Mouse (Mus musculus) C2C12 (cell line): Measurements from ENCODE around the gene Plekha3. TPM values are rescaled to one million over a fixed set of nuclear protein-coding genes. Genes with fewer than 3 reads are reported as not detected.

Experiments
- H3K27me3 ChIP-seq: one replicate; pipeline ENCODE4 v1.6.1; 2011; ENCODE audit not compliant: control insufficient read depth, insufficient read depth, insufficient read length
- H3K36me3 ChIP-seq: one replicate; pipeline ENCODE4 v1.6.1; 2011; ENCODE audit not compliant: control insufficient read depth, insufficient read depth
- H3K4me3 ChIP-seq: one replicate; pipeline ENCODE4 v1.5.1; 2011; ENCODE audit warnings: mild to moderate bottlenecking, control low read depth; ENCODE audit not compliant: poor library complexity, insufficient read depth, severe bottlenecking
- H3K79me2 ChIP-seq: one replicate; pipeline ENCODE4 v1.6.1; 2011; ENCODE audit not compliant: control insufficient read depth, insufficient read depth
- H3K79me3 ChIP-seq: one replicate; pipeline ENCODE4 v1.6.1; 2011; ENCODE audit warnings: low read depth, control low read depth
- H3ac ChIP-seq: one replicate; pipeline ENCODE3; 2011; ENCODE audit warnings: low read depth; ENCODE audit not compliant: control insufficient read depth, insufficient read length
- CEBPB ChIP-seq: IDR thresholded peaks from one replicate; pipeline ENCODE4 v1.6.1; 2011; ENCODE audit warnings: low read depth, mild to moderate bottlenecking, control low read depth, moderate library complexity
- CTCF ChIP-seq: IDR thresholded peaks from one replicate; pipeline ENCODE4 v1.5.1; 2011; ENCODE audit not compliant: control insufficient read depth, insufficient read depth, insufficient read length
- FOSL1 ChIP-seq: IDR thresholded peaks from one replicate; pipeline ENCODE4 v1.8.0; 2011; ENCODE audit warnings: mild to moderate bottlenecking, low read length; ENCODE audit not compliant: poor library complexity, insufficient read depth, severe bottlenecking
- MAX ChIP-seq: IDR thresholded peaks from one replicate; pipeline ENCODE4 v1.6.1; 2011; ENCODE audit warnings: mild to moderate bottlenecking, control low read depth
- MYOD1 ChIP-seq: IDR thresholded peaks from one replicate; pipeline ENCODE4 v1.6.1; 2011; ENCODE audit warnings: low read depth; ENCODE audit not compliant: control insufficient read depth, insufficient read length
- MYOG ChIP-seq: IDR thresholded peaks from one replicate; pipeline ENCODE4 v1.6.1; 2011; ENCODE audit not compliant: control insufficient read depth, insufficient read length; ENCODE audit errors: extremely low read depth
- USF1 ChIP-seq: IDR thresholded peaks from one replicate; pipeline ENCODE4 v1.6.1; 2011; ENCODE audit warnings: low read depth, mild to moderate bottlenecking, control low read depth, moderate library complexity
- polyA plus RNA-seq: library from polyadenylated mRNA; unstranded; fragments of >200 nt; fragmentation: generic; extraction: Trizol; gene quantifications from one replicate; pipeline ENCODE4 v1.2.1, GENCODE M21; 2012; ENCODE audit warnings: missing spikeins

Plekha3 gene
- polyA plus RNA-seq, 1 experiment: 22.0 TPM

DNA sequence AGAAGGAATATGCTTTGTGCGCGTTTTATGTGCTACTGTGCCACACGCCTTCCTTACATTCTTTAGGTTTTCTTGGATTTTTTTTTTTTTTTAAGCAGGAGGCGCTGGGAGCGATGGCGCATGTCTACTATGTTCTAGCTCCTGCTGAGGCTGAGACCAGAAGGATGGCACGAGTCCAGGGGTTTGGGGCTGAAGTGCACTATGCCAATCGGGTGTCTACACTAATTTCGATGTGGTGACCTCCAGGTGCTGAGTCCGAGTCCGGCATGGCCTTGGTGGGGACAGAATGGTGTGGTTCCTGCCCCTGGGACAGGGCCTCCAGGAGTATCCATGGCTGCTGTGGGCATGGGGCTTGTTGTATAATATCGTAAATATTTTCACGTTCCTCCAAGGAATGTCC is 16.5 kb upstream of the Plekha3 start:
- Histone ChIP-seq H3ac (no peak overlapping the region), H3K79me3 (no peaks in the 10 kb centered on the region), H3K36me3 (no peaks in the 10 kb centered on the region), H3K4me3 (no peak overlapping the region), H3K27me3 (no peaks in the 10 kb centered on the region), H3K79me2 (no peaks in the 10 kb centered on the region)
- TF ChIP-seq FOSL1 (no peak), MYOD1 (no peak)

DNA sequence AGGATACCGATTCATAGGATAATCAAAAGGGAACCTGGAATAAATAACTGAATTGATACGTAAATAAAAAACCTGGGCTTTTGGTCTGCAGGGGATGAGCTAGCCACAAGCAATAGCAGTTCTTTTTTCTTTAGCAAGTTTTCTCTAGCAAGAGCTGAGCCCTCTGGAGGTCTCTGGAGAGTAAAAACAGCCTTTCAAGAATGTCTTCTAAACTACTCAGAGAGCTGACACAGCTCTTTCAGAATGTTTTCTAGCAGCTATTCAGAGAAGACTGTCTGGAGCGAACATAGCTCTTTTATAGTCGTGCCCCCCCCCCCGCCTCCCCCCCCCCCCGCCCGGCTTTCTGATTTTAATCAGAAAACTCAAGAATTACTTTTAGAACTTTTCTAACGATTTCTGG is 15.7 kb upstream of the Plekha3 start:
- Histone ChIP-seq H3ac (no peak overlapping the region), H3K36me3 (peaks cover 8% of the 10 kb centered on the region), H3K79me3 (no peaks in the 10 kb centered on the region), H3K79me2 (no peaks in the 10 kb centered on the region), H3K4me3 (no peak overlapping the region), H3K27me3 (no peaks in the 10 kb centered on the region)
- TF ChIP-seq USF1 (no peak), CEBPB (no peak), MAX (no peak), CTCF (no peak), FOSL1 (no peak), MYOD1 (no peak), MYOG (no peak)

DNA sequence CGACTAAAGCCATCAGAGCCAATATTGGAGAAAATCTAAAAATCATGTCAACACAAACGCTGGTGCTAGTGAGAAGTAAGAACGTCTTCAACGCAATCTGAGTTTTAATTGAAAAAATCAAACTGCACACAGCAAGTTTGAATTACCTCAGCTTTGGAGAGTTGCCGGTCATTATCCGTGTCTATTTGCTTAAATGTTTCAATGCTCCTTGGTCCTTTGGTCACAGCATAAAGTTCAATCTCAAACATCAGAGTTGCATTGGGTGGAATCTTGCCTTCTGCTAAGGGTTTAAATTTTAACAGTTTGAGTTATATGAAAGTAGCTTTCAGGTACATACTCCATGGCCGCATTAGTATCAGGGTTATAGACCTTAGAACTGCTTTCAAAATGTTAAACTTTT is 9.6 kb upstream of the Plekha3 start:
- no peak for TF ChIP-seq MAX
- no peak for TF ChIP-seq USF1
- Histone ChIP-seq H3K79me3 (no peaks in the 10 kb centered on the region), H3K36me3 (peaks cover 21% of the 10 kb centered on the region), H3ac (no peak overlapping the region), H3K27me3 (no peaks in the 10 kb centered on the region), H3K79me2 (no peaks in the 10 kb centered on the region), H3K4me3 (no peak overlapping the region)

DNA sequence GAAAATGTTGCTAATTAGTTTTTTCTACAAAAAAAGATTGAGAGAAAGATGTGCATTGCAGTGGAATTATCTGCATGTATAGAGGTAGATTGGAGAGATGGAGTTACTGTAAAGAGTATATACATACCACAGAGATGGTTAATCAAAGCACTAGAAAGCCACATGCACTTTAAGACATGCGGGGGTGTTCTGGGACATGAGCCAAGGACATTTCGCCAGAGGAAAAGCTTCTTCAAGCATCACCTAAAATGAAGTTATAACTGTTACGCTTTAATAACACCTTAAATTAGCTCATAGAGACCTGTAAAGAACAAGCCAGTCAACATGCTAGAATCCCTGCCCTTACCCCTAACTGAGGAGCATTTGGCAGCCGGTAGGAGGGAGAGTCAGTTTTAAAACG is 7.9 kb upstream of the Plekha3 start:
- Histone ChIP-seq H3K4me3 (no peak overlapping the region), H3K27me3 (no peaks in the 10 kb centered on the region), H3ac (no peak overlapping the region), H3K79me3 (no peaks in the 10 kb centered on the region), H3K36me3 (peaks cover 21% of the 10 kb centered on the region), H3K79me2 (peaks cover 5% of the 10 kb centered on the region)
- TF ChIP-seq CTCF (no peak), MYOG (no peak), MYOD1 (no peak), CEBPB (no peak), USF1 (no peak), MAX (no peak), FOSL1 (no peak)

DNA sequence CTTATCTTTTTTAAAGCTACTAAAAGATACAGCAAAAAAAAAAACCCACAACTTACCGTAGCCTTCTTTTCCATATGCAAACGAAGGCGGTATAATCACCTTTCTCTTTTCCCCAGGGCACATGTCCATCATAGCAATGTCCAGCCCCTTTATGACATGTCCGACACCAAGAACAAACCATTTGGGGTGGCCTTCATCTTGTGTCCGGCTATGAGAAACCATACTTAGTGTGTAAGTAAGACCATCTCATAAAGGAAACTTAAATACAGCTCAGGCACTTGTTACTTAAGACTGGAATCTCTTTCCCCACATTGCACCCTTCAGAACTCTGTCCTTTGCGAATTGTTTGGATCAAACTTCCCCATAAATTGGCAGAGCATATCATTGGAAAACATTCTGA is 3.4 kb upstream of the Plekha3 start:
- Histone ChIP-seq H3K79me2 (peaks cover 23% of the 10 kb centered on the region), H3K4me3 (no peak overlapping the region), H3ac (no peak overlapping the region), H3K36me3 (no peaks in the 10 kb centered on the region), H3K27me3 (no peaks in the 10 kb centered on the region), H3K79me3 (peaks cover 11% of the 10 kb centered on the region)
- TF ChIP-seq FOSL1: no peak
- no peak for TF ChIP-seq MAX
- no peak for TF ChIP-seq MYOD1
- no peak for TF ChIP-seq CTCF
- no peak for TF ChIP-seq MYOG
- no peak for TF ChIP-seq USF1
- TF ChIP-seq CEBPB: no peak

DNA sequence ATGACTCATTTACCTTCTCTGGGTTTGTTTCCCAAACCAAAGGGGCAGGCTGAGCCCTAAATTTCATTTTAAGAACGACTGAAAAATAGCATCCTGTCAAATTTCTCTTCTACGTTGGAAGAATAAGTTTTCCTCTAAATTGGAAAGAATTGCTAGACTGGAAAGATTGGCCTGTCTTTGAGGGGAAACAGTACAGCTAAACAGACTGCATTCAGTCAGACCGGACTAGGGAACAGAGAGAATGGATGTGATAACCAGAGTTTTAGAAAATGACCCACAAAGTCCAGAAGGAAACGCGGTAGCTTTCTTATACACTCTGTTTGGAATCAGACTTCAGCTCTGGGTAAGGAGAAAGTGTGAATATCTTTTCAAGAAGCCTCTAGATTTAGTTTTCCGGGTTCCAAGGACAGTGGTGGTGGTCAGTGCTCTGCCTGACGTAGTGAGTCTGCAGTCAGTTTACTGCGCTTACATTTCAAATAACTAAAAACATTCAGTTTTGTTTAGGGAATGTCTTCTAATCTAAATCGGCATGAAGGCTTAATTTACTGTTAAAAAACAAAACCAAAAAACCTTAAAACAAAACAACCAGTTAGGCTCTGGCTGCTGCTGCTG is 2.8 kb upstream of the Plekha3 start:
- no peak for TF ChIP-seq CEBPB
- H3ac ChIP-seq: peak overlapping the region; percentile 48
- peaks cover 17% of the 10 kb centered on the region for H3K79me3 ChIP-seq
- peak overlapping the region; percentile 40 for H3K4me3 ChIP-seq
- H3K36me3 ChIP-seq: no peaks in the 10 kb centered on the region
- H3K27me3 ChIP-seq: no peaks in the 10 kb centered on the region
- H3K79me2 ChIP-seq: peaks cover 29% of the 10 kb centered on the region

DNA sequence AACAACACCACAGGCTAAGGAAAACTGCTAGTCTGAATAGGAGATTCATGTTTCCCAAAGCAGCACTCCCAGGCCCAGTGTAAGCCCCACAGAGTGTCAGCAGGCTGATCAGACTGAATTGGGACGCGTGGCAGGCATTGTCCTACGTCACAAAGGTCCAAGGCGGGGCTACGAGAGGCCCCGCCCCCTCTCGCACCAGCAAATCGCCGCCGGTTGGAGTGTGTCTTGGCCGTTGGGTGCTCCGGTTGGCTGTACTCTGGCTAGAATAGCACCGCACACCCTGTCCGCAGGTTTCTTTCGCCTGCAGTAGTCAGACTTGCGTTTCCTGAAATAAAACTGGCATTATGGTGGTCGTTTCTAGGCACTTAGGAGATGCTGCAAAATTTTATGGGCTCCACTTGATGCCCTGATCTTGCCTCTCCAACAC is 2.1 kb upstream of the Plekha3 start, which contains the start of gene Fkbp7:
TSS of gene Fkbp7 (minus strand) at position 151 of the 427 bp plus-strand sequence.
- Histone ChIP-seq H3K79me2 (peaks cover 36% of the 10 kb centered on the region), H3K36me3 (peaks cover 2% of the 10 kb centered on the region), H3K4me3 (peak within 1 kb of the TSS; percentile 40), H3K79me3 (peaks cover 24% of the 10 kb centered on the region), H3ac (peak within 1 kb of the TSS; percentile 48), H3K27me3 (no peaks in the 10 kb centered on the region)
- no peak for TF ChIP-seq MYOD1
- TF ChIP-seq CTCF: no peak
- no peak for TF ChIP-seq MYOG
- no peak for TF ChIP-seq USF1
- peak; percentile 80 for TF ChIP-seq MAX
- no peak for TF ChIP-seq FOSL1
